Mouse (Mus musculus) ES-E14 (cell line): ENCODE measurements at regions not wholly inside any gene's neighbourhood (a gene's known extent, or its start where the extent isn't known, plus 50 kb on each side); places are given as distances from the start of the nearest gene placed in this dataset.

ENCODE experiments used
- DNase-seq: peaks from one replicate; pipeline ENCODE4 v3.0.0-alpha.2; 2013; ENCODE audit warnings: low read depth, low spot score
- H3K27ac ChIP-seq: 2 replicates; pipeline ENCODE4 v1.5.1; 2012; ENCODE audit warnings: low read depth, mild to moderate bottlenecking, low read length, moderate library complexity, mixed read lengths; ENCODE audit not compliant: poor library complexity, insufficient read depth, severe bottlenecking
- H3K36me3 ChIP-seq: 2 replicates; pipeline ENCODE4 v1.6.1; 2012; ENCODE audit warnings: mild to moderate bottlenecking, low read length, moderate library complexity, mixed read lengths; ENCODE audit not compliant: control insufficient read depth, poor library complexity, insufficient read depth, severe bottlenecking
- H3K4me1 ChIP-seq, 2 experiments: fragments of 150-350 bp in 1 of 2; sonication (generic) in 1 of 2; 2 replicates each; pipeline ENCODE4 v1.6.1; 2012; ENCODE audit warnings: low read length in 2 of 2, mild to moderate bottlenecking in 1 of 2, mixed read lengths in 1 of 2; ENCODE audit not compliant: control insufficient read depth in 2 of 2, insufficient read depth in 2 of 2, poor library complexity in 1 of 2
- H3K4me3 ChIP-seq, 2 experiments: fragments of 150-350 bp in 1 of 2; sonication (generic) in 1 of 2; 2 replicates each; pipeline ENCODE4 v1.5.1; 2012; ENCODE audit warnings: low read length in 2 of 2, low read depth in 1 of 2, mild to moderate bottlenecking in 1 of 2, mixed read lengths in 1 of 2; ENCODE audit not compliant: insufficient read depth in 1 of 2, poor library complexity in 1 of 2, severe bottlenecking in 1 of 2
- H3K9ac ChIP-seq: 2 replicates; pipeline ENCODE4 v1.6.1; 2012; ENCODE audit warnings: low read depth, mild to moderate bottlenecking, low read length, mixed read lengths; ENCODE audit not compliant: poor library complexity, insufficient read depth, severe bottlenecking
- H3K9me3 ChIP-seq: fragments of 150-350 bp; sonication (generic); 2 replicates; pipeline ENCODE4 v1.6.1; 2012; ENCODE audit warnings: low read depth, mild to moderate bottlenecking, low read length; ENCODE audit not compliant: control insufficient read depth, insufficient read depth
- CHD2 ChIP-seq: IDR thresholded peaks from 2 replicates; pipeline ENCODE4 v1.6.1; 2014; ENCODE audit warnings: mild to moderate bottlenecking, low read depth, low read length, inconsistent platforms
- HCFC1 ChIP-seq: IDR thresholded peaks from 2 replicates; pipeline ENCODE4 v1.6.1; 2012; ENCODE audit warnings: low read length, inconsistent platforms, borderline replicate concordance; ENCODE audit not compliant: insufficient read depth
- MAFK ChIP-seq: IDR thresholded peaks from 2 replicates; pipeline ENCODE4 v1.6.1; 2014; ENCODE audit warnings: mild to moderate bottlenecking, low read depth, low read length, inconsistent platforms; ENCODE audit not compliant: insufficient read depth
- ZC3H11A ChIP-seq: IDR thresholded peaks from 2 replicates; pipeline ENCODE4 v1.6.1; 2012; ENCODE audit warnings: low read depth, mild to moderate bottlenecking, inconsistent platforms, low read length, borderline replicate concordance
- ZNF384 ChIP-seq: IDR thresholded peaks from 2 replicates; pipeline ENCODE4 v1.6.1; 2012; ENCODE audit warnings: low read depth, low read length, inconsistent platforms
- in situ Hi-C, 2 experiments: fragments of 600-800 bp; cut with MboI; formaldehyde crosslinking; loops; one replicate each; pipeline ENCODE4 v1.15.1; 2025; ENCODE audit warnings: low sequenced_read_pairs in 2 of 2, inconsistent platforms in 1 of 2; ENCODE audit not compliant: unreplicated experiment in 2 of 2

- Histone ChIP-seq H3K9me3 (no peaks in the 10 kb centered on the region), H3K4me3 (no peak overlapping the region), H3K9ac (no peak overlapping the region), H3K36me3 (no peaks in the 10 kb centered on the region), H3K27ac (no peak overlapping the region), H3K4me1 (no peaks in the 10 kb centered on the region)
- in situ Hi-C loops: no loop called here
- TF ChIP-seq HCFC1: no peak
- no peak for TF ChIP-seq ZC3H11A
- DNase-seq: no peak
Observed at GRCm38 (mm10) chr10:125693505-125693904, 272.5 kb upstream of the Lrig3 start.

- H3K9me3 ChIP-seq: no peaks in the 10 kb centered on the region
- in situ Hi-C loops: no loop called here
- H3K9ac ChIP-seq: no peak overlapping the region
- no peak overlapping the region for H3K27ac ChIP-seq
- H3K36me3 ChIP-seq: no peaks in the 10 kb centered on the region
- DNase-seq: no peak
- no peak overlapping the region for H3K4me3 ChIP-seq
- no peaks in the 10 kb centered on the region for H3K4me1 ChIP-seq
- TF ChIP-seq ZC3H11A: no peak
- no peak for TF ChIP-seq ZNF384
- TF ChIP-seq MAFK: no peak
- TF ChIP-seq CHD2: no peak
- no peak for TF ChIP-seq HCFC1
Observed at GRCm38 (mm10) chr10:125696159-125696558, 269.8 kb upstream of the Lrig3 start.

GRCm38 (mm10) chr10:125725077-125725680 is 240.8 kb upstream of the Lrig3 start:
- Histone ChIP-seq H3K27ac (no peak overlapping the region), H3K4me3 (no peak overlapping the region), H3K36me3 (no peaks in the 10 kb centered on the region), H3K9ac (no peak overlapping the region), H3K9me3 (no peaks in the 10 kb centered on the region), H3K4me1 (no peaks in the 10 kb centered on the region)
- TF ChIP-seq ZNF384 (peak; percentile 99), HCFC1 (no peak), CHD2 (no peak), ZC3H11A (peak; percentile 49; the same call in 1 of the 2 replicates)
- in situ Hi-C loops: no loop called here
- DNase-seq: peak; percentile 68

- H3K9me3 ChIP-seq: no peaks in the 10 kb centered on the region
- peak; percentile 81 for DNase-seq
- H3K36me3 ChIP-seq: no peaks in the 10 kb centered on the region
- in situ Hi-C loops: no loop called here
- H3K9ac ChIP-seq: no peak overlapping the region
- H3K4me1 ChIP-seq: no peaks in the 10 kb centered on the region
- no peak overlapping the region for H3K4me3 ChIP-seq
- TF ChIP-seq CHD2: no peak
- TF ChIP-seq ZC3H11A: no peak
- no peak for TF ChIP-seq HCFC1
- no peak for TF ChIP-seq MAFK
- TF ChIP-seq ZNF384: no peak
- no peak overlapping the region for H3K27ac ChIP-seq
Observed at GRCm38 (mm10) chr10:125725681-125726139, 240.3 kb upstream of the Lrig3 start.

- Histone ChIP-seq H3K27ac (no peak overlapping the region), H3K4me1 (no peaks in the 10 kb centered on the region), H3K9ac (no peak overlapping the region), H3K36me3 (no peaks in the 10 kb centered on the region), H3K9me3 (no peaks in the 10 kb centered on the region), H3K4me3 (no peak overlapping the region)
- in situ Hi-C loops: no loop called here
- no peak for DNase-seq
- TF ChIP-seq ZC3H11A (no peak), MAFK (no peak), CHD2 (no peak), HCFC1 (no peak), ZNF384 (no peak)
Observed at GRCm38 (mm10) chr10:125726546-125726945, 239.4 kb upstream of the Lrig3 start.
